Mouse (Mus musculus) megakaryocyte, embryonic 14.5 days (primary cell): ENCODE results near the gene Tnks1bp1. TPM values are rescaled to one million over a fixed set of nuclear protein-coding genes. Genes with fewer than 3 reads are reported as not detected.

ENCODE experiments used
- H3K27me3 ChIP-seq: replicated peaks from 2 replicates; pipeline ENCODE3; 2012; ENCODE audit warnings: inconsistent platforms
- H3K36me3 ChIP-seq: replicated peaks from 2 replicates; pipeline ENCODE3; 2012; ENCODE audit warnings: low read length, inconsistent platforms, mixed read lengths
- H3K4me1 ChIP-seq: 2 replicates; pipeline ENCODE4 v1.6.1; 2012; ENCODE audit warnings: inconsistent platforms
- H3K4me3 ChIP-seq: replicated peaks from 2 replicates; pipeline ENCODE3; 2012; ENCODE audit warnings: moderate library complexity, mild to moderate bottlenecking, inconsistent platforms
- H3K9me3 ChIP-seq: 2 replicates; pipeline ENCODE4 v1.6.1; 2012; ENCODE audit warnings: inconsistent platforms
- FLI1 ChIP-seq: IDR thresholded peaks from 2 replicates; pipeline ENCODE4 v1.6.1; 2012; ENCODE audit warnings: low read length, inconsistent platforms, mixed read lengths
- GATA1 ChIP-seq: IDR thresholded peaks from 3 replicates; pipeline ENCODE4 v1.6.1; 2012; ENCODE audit warnings: mixed read lengths, low read length, inconsistent platforms, borderline replicate concordance
- polyA plus RNA-seq: library from polyadenylated mRNA; stranded (reverse); fragments of >175 nt; gene quantifications from 2 replicates; pipeline ENCODE4 v1.2.3, GENCODE M21; 2012; ENCODE audit warnings: low replicate concordance; ENCODE audit not compliant: insufficient read depth

Gene Tnks1bp1
- polyA plus RNA-seq, 1 experiment = 0.72 TPM

GRCm38 (mm10) chr2:85056711-85057110 is 8.9 kb downstream of the Tnks1bp1 start:
- H3K27me3 ChIP-seq = peaks cover 91% of the 10 kb centered on the region
- H3K36me3 ChIP-seq = no peaks in the 10 kb centered on the region
- no peak for TF ChIP-seq FLI1
- TF ChIP-seq GATA1 = no peak
- peaks cover 6% of the 10 kb centered on the region; the same call in 1 of the 2 replicates for H3K4me1 ChIP-seq
- no peak overlapping the region for H3K4me3 ChIP-seq
- 0 out of 2 replicates have a peak, but pooled peaks cover 3% of the 10 kb centered on the region for H3K9me3 ChIP-seq

DNA sequence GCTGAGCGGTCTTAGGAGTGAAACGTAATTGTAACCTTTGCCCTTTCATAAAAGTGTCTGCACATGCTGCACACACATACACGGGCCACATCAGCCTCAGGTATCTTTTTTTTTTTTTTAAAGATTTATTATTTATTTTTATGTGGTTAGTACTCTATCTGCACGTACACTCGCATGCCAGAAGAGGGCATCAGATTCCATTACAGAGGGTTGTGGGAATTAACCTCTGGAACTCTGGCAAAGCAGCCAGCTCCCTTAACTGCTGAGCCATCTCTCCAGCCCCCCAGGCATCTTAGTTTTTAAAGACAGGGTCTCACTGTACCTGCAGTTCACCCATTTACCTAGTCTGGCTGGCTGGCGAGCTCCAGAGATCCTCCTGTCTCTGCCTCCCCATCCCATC is 11.9 kb downstream of the Tnks1bp1 start:
- H3K36me3 ChIP-seq = no peaks in the 10 kb centered on the region
- no peak for TF ChIP-seq FLI1
- TF ChIP-seq GATA1 = no peak
- H3K4me3 ChIP-seq = no peak overlapping the region
- H3K9me3 ChIP-seq = 0 out of 2 replicates have a peak, but pooled peaks cover 3% of the 10 kb centered on the region
- H3K27me3 ChIP-seq = peaks cover 86% of the 10 kb centered on the region
- peaks cover 6% of the 10 kb centered on the region; the same call in 1 of the 2 replicates for H3K4me1 ChIP-seq

GRCm38 (mm10) chr2:85060591-85061060 is 12.8 kb downstream of the Tnks1bp1 start:
- Histone ChIP-seq H3K4me3 (peak overlapping the region; percentile 75), H3K4me1 (peaks cover 6% of the 10 kb centered on the region; the same call in 1 of the 2 replicates), H3K36me3 (no peaks in the 10 kb centered on the region), H3K27me3 (peaks cover 86% of the 10 kb centered on the region), H3K9me3 (0 out of 2 replicates have a peak, but pooled peaks cover 3% of the 10 kb centered on the region)
- TF ChIP-seq GATA1 = no peak
- TF ChIP-seq FLI1 = no peak

DNA sequence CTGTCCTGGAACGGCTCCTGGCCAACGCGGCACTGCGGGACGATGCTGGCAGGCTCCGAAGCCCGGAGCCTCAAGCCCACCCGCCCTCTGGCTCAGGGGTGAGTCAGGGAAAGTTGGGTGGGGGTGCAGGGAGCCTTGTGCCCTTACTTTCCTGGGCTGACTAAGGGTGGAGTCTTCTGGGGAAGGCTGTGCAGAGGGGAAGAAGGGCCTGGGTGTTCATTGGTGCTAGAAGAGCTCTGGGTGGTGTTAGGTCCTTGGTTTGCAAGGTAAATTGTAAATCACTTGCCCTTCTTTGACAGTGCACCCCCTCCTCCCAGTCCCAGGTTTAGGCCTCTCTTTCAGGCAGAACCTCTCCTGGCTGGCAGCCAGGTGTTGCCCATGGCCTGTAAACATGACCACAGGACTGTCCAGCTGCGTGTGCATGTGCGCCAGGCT is 13.3 kb downstream of the Tnks1bp1 start:
- no peaks in the 10 kb centered on the region for H3K36me3 ChIP-seq
- no peak for TF ChIP-seq GATA1
- no peak for TF ChIP-seq FLI1
- H3K9me3 ChIP-seq = 0 out of 2 replicates have a peak, but pooled peaks cover 3% of the 10 kb centered on the region
- peaks cover 85% of the 10 kb centered on the region for H3K27me3 ChIP-seq
- peaks cover 6% of the 10 kb centered on the region; the same call in 1 of the 2 replicates for H3K4me1 ChIP-seq
- H3K4me3 ChIP-seq = peak overlapping the region; percentile 75

DNA sequence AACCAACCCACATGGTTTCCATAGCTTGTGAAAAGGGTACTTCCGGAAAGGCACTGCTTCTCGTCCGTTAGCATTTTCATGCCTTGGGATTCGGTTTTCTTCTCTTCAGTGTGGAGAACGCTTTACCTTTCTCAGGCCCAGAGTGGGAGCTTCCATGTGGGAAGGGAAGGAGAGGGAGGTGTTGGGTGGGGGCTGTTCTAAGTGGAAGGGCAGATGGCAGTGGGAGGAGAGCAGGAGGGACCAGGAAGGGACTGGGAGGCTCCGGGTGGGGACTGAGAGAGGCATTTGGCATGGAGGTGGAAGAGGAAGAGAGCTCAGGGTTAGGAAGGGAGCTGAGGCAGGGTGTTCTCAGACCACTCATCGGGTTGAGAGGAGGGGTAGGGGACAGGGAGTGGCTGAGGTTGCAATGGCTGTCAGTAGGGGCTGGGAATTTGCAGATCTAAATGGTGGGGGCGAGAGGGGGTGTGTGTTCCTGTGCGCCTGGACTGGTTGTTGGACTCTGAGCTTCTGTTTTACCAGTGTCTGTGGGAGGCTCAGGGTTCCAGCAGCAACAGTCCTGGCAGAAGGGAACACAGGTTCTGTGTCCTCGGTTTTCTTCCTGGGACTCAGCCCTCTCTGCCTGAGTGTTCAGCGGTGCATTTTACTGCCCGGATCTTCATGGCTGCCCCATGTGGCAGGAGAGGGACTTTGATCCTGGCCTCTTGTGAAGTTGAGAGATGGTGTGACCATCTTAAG is 17.5 kb downstream of the Tnks1bp1 start:
- TF ChIP-seq GATA1 (no peak), FLI1 (no peak)
- no peak overlapping the region for H3K4me3 ChIP-seq
- H3K9me3 ChIP-seq = no peaks in the 10 kb centered on the region
- peaks cover 75% of the 10 kb centered on the region for H3K27me3 ChIP-seq
- H3K36me3 ChIP-seq = no peaks in the 10 kb centered on the region
- H3K4me1 ChIP-seq = peaks cover 6% of the 10 kb centered on the region; the same call in 1 of the 2 replicates

DNA sequence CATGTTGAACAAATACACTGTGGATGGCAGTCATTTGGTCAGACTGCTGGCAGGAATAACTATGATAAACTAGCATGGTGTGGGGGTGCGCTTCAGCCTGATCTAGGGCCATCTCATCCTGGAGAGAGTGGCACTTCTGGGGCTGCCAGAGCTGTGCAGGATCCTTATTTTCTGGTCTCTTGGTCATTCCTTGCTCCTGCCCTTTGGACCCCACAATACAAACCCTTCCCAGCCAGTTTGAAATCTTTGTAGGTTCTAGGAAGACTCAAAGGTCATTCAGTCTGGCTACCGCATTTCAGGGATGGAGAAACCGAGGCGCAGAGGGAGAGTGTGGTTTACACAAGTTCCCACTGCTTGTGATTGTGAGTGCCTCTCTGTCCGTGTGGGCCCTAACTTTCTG is 19.1 kb downstream of the Tnks1bp1 start:
- H3K36me3 ChIP-seq = no peaks in the 10 kb centered on the region
- TF ChIP-seq GATA1 (no peak), FLI1 (no peak)
- no peaks in the 10 kb centered on the region for H3K4me1 ChIP-seq
- peaks cover 66% of the 10 kb centered on the region for H3K27me3 ChIP-seq
- H3K9me3 ChIP-seq = no peaks in the 10 kb centered on the region
- no peak overlapping the region for H3K4me3 ChIP-seq

DNA sequence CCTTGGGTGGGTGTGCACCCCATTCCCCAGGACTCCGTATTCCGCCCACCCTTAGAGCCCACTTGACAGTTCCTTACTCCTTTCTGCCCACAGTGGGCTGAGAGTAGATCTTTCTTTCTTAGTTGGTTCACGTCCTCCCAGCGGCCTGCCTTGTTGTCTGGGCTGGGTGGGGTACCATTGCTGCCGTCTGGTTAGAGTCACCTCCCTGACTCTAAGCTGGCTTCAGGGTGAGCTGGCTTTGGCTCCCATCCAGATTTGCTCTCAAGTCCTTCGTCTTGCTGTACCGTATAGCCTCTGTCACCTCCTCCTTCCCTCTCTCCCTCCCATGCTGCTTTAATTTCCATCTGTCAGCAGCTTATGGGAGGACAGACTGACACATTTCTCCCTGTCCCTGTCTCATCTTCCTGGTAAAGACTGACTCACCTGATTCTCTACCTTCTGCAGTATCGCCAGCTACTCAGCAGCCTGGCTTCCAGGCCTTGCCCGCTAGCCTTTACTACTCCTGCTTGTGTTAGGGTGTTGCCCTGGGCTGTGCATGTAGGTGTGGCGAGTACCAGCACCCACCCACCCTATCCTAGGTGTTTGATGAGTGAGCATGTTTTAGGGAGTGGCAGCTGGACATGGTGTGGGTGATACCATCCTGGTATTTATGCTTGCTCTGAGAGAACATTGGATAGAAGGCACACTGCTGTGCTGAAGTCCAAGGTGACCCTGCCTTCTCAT is 20.2 kb downstream of the Tnks1bp1 start:
- H3K4me3 ChIP-seq = no peak overlapping the region
- peaks cover 56% of the 10 kb centered on the region for H3K27me3 ChIP-seq
- no peaks in the 10 kb centered on the region for H3K36me3 ChIP-seq
- H3K4me1 ChIP-seq = no peaks in the 10 kb centered on the region
- TF ChIP-seq GATA1 (no peak), FLI1 (no peak)
- no peaks in the 10 kb centered on the region for H3K9me3 ChIP-seq

- H3K4me1 ChIP-seq = no peaks in the 10 kb centered on the region
- H3K27me3 ChIP-seq = peaks cover 52% of the 10 kb centered on the region
- TF ChIP-seq GATA1 (no peak), FLI1 (no peak)
- no peaks in the 10 kb centered on the region for H3K9me3 ChIP-seq
- H3K4me3 ChIP-seq = no peak overlapping the region
- H3K36me3 ChIP-seq = no peaks in the 10 kb centered on the region
These were observed 20.8 kb downstream of the Tnks1bp1 start for GRCm38 (mm10) chr2:85068626-85069025.

DNA sequence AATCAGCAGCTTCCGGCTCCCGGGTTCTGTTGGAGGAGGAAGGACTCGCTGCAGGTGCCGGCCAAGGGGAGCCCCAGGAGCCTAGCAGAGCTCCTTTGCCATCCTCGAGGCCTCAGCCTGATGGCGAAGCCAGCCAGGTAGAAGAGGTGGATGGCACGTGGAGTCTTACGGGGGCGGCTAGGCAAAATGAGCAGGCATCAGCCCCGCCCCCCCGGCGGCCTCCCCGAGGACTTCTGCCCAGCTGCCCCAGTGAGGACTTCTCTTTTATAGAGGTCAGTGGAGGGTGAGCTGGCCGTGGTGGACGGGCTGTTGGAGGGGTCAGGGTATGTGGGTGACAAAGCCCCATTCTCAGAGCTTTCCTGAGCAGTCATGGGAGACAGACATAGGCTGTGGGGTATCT is 22.3 kb downstream of the Tnks1bp1 start:
- Histone ChIP-seq H3K27me3 (peaks cover 50% of the 10 kb centered on the region), H3K9me3 (no peaks in the 10 kb centered on the region), H3K4me3 (no peak overlapping the region), H3K36me3 (no peaks in the 10 kb centered on the region), H3K4me1 (no peaks in the 10 kb centered on the region)
- TF ChIP-seq GATA1 = no peak
- TF ChIP-seq FLI1 = no peak

- no peaks in the 10 kb centered on the region for H3K36me3 ChIP-seq
- H3K4me3 ChIP-seq = no peak overlapping the region
- TF ChIP-seq GATA1 (no peak), FLI1 (no peak)
- H3K27me3 ChIP-seq = peaks cover 37% of the 10 kb centered on the region
- no peaks in the 10 kb centered on the region for H3K4me1 ChIP-seq
- H3K9me3 ChIP-seq = no peaks in the 10 kb centered on the region
These were observed 24.1 kb downstream of the Tnks1bp1 start for GRCm38 (mm10) chr2:85071921-85072320.
